Mouse (Mus musculus): ENCODE results near the gene Gm49333. TPM values are rescaled to one million over a fixed set of nuclear protein-coding genes. Genes with fewer than 3 reads are reported as not detected.
"Not testable (repeated sequence)": the region's sequence is repeated elsewhere in the genome, so short reads cannot be mapped to it uniquely, and the experiment has no call there.

Gm49333 gene
- total RNA-seq, 1 experiment from 2014 or later = not detected

GRCm38 (mm10) chr16:20621991-20622685, 10.7 kb downstream of the Gm49333 start:
- peak; percentile 17; the same call in 1 of the 2 replicates for ATAC-seq (ENCODE audit: extremely low read depth, insufficient number of reproducible peaks, low FRiP score, poor library complexity, severe bottlenecking)

DNA sequence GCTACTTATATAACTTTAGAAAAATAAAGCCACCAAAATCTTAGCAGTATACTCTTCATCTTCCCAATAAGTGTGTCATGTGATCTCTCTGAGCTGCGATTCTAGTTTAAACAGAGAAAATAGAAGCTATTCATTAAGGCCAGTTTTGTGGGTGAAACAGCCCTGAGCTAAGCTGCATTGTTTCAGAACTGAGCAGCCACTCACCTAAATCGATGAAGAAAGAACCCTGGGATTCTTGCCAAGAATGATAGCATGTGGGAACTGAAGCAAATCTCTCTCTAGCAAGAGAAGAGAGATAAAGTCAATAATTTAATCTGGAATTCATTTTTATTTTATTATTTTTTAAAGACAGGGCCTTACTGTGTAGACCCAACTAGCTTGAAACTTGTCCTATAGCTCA, 11.8 kb downstream of the Gm49333 start:
- ATAC-seq (ENCODE audit: extremely low read depth, insufficient number of reproducible peaks, low FRiP score, poor library complexity, severe bottlenecking) = no peak

DNA sequence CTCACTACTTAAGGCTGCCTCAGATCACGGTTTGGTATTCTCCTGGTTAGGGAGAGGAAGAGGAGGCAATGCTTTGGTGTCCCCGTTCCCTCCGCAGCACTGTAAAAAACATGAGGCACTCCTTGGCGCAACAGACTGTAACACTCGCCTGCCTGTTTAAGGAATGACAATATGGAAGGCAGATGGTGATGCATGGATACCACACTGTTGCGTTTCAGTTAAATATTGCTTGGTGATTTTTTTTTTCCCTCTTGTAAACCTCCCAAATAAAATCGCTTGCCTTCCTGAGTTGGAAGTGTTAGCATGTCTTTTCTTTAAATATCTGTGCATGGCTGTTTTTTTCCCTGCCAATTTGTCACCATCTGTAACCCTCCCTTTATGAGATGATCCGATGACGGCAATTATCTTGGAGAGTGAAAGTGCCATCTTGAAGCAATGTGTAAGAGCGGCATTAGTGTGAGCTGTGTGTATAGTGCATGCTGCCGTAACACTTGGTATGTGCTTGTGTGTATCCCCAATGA, 17.5 kb downstream of the Gm49333 start:
- no peak for ATAC-seq (ENCODE audit: extremely low read depth, insufficient number of reproducible peaks, low FRiP score, poor library complexity, severe bottlenecking)

DNA sequence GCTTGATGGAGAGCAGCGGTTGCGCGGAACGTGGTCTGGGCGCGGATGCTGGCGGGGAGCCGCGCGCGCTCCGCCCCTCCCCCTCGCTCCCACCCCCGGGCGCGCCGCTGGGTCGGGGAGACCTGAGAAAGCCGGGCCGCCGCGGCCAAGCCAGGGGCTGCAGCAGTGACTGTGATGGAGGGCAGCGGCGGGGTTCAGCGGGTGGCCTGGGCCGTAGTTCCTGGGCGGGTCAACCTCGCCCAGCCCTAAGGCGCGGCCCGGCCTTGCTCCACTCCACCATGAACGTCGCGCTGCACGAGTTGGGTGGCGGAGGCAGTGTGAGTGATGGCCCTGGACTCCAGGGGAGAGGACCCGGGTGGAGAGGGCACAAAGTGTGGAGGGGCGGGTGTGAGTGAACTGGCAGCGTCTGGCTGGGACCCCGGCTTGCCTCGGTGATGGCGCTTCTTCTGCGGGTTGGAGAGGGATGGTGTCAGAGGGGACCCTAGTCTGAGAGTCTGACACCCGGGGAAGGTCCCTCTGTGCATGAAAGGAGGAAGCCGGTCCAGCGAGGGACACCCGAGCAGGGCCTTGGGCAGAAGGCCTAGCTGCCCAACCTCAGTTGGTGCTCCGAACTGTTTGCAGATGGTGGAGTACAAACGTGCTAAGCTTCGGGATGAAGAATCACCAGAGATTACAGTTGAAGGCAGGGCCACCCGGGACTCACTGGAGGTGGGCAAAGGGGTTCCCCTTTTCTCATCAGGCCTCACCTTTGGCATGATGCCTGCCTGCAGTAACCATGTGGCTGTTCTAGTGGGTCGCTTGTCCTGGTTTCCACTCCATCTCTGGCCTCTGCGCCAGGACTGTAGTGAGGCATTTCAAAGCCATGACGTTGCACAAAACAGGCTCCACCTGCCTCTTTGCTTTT, 18.6 kb downstream of the Gm49333 start, which contains the start of gene Ece2:
Gene Ece2 (plus strand): TSS at position 98 of the 904 bp plus-strand sequence.
- no peak for ATAC-seq (ENCODE audit: extremely low read depth, insufficient number of reproducible peaks, low FRiP score, poor library complexity, severe bottlenecking)

- ATAC-seq (ENCODE audit: extremely low read depth, insufficient number of reproducible peaks, low FRiP score, poor library complexity, severe bottlenecking) = no peak
Measured at GRCm38 (mm10) chr16:20637410-20637809, 26.0 kb downstream of the Gm49333 start.

- ATAC-seq (ENCODE audit: extremely low read depth, insufficient number of reproducible peaks, low FRiP score, poor library complexity, severe bottlenecking) = no peak
Measured at GRCm38 (mm10) chr16:20638367-20638766, 27.0 kb downstream of the Gm49333 start.

DNA sequence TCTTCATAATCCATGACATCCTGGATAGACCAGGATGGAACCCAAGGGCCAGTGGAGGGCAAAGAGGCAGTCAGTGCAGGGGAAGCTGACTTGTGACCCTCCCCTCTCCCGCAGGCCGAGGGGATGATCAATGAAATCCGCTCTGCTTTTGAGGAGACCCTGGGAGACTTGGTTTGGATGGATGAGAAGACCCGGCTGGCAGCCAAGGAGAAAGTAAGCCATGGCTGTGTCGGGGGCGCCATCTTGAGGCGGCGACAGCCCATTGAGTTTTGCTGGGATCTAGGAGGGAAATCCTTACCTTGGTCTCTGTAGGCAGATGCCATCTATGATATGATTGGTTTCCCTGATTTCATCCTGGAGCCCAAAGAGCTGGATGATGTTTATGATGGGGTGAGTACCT, 30.8 kb downstream of the Gm49333 start:
- ATAC-seq (ENCODE audit: extremely low read depth, insufficient number of reproducible peaks, low FRiP score, poor library complexity, severe bottlenecking) = peak; percentile 45; the same call in 1 of the 2 replicates

- ATAC-seq (ENCODE audit: extremely low read depth, insufficient number of reproducible peaks, low FRiP score, poor library complexity, severe bottlenecking) = no peak
Measured at GRCm38 (mm10) chr16:20643911-20644310, 32.5 kb downstream of the Gm49333 start.

GRCm38 (mm10) chr16:20651076-20651946, 39.9 kb downstream of the Gm49333 start, which contains the start of gene Psmd2:
Gene Psmd2 (plus strand): TSS chr16:20651652.
- peak; percentile 74 for ATAC-seq (ENCODE audit: extremely low read depth, insufficient number of reproducible peaks, low FRiP score, poor library complexity, severe bottlenecking)

- no peak for ATAC-seq (ENCODE audit: extremely low read depth, insufficient number of reproducible peaks, low FRiP score, poor library complexity, severe bottlenecking)
Measured at GRCm38 (mm10) chr16:20651947-20652310, 40.5 kb downstream of the Gm49333 start.

DNA sequence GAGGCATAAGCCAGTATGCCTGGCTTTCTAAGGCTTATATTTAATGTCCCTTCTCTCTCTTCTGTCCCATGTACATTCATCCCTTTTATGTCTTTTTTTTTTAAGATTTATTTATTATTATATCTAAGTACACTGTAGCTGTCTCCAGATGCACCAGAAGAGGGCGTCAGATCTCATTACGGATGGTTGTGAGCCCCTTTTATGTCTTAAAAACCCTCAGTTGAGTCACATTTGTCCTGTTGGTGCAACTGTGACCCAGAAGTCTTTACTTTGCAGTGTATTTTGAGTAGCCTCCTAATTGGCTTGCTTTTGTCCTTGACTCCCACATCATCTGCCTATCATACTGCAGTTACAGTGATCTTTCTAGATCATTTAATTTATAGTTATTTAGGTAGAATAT, 41.9 kb downstream of the Gm49333 start:
- no peak for ATAC-seq (ENCODE audit: extremely low read depth, insufficient number of reproducible peaks, low FRiP score, poor library complexity, severe bottlenecking)

DNA sequence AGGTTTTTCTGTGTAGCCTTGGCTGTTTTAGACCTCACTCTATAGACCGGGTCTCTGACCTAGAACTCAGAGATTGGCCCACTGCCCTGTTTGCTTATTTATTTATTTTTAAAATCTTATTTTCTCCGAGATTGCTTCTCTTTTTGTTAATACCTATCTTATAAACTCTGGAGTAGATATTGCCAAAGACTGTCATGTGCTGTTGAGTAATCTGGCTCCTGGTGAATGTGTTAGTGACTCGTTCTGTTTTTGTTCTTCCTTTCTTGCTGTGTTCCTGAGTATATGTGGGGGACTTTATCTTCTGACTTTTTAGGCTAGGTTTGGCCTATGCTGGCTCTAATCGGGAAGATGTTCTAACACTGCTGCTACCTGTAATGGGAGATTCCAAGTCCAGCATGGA, 46.3 kb downstream of the Gm49333 start:
- no peak for ATAC-seq (ENCODE audit: extremely low read depth, insufficient number of reproducible peaks, low FRiP score, poor library complexity, severe bottlenecking)

GRCm38 (mm10) chr16:20668013-20668412, 56.6 kb downstream of the Gm49333 start, which contains the start of gene Eif4g1:
Gene Eif4g1 (plus strand): TSS chr16:20668313.
- ATAC-seq (ENCODE audit: extremely low read depth, insufficient number of reproducible peaks, low FRiP score, poor library complexity, severe bottlenecking) = not testable (repeated sequence)

- no peak for ATAC-seq (ENCODE audit: extremely low read depth, insufficient number of reproducible peaks, low FRiP score, poor library complexity, severe bottlenecking)
Measured at GRCm38 (mm10) chr16:20670291-20670690, 58.9 kb downstream of the Gm49333 start.

GRCm38 (mm10) chr16:20671886-20672285, 60.5 kb downstream of the Gm49333 start:
- ATAC-seq (ENCODE audit: extremely low read depth, insufficient number of reproducible peaks, low FRiP score, poor library complexity, severe bottlenecking) = no peak

- peak; percentile 68 for ATAC-seq (ENCODE audit: extremely low read depth, insufficient number of reproducible peaks, low FRiP score, poor library complexity, severe bottlenecking)
Measured at GRCm38 (mm10) chr16:20672500-20672902, 61.1 kb downstream of the Gm49333 start.

DNA sequence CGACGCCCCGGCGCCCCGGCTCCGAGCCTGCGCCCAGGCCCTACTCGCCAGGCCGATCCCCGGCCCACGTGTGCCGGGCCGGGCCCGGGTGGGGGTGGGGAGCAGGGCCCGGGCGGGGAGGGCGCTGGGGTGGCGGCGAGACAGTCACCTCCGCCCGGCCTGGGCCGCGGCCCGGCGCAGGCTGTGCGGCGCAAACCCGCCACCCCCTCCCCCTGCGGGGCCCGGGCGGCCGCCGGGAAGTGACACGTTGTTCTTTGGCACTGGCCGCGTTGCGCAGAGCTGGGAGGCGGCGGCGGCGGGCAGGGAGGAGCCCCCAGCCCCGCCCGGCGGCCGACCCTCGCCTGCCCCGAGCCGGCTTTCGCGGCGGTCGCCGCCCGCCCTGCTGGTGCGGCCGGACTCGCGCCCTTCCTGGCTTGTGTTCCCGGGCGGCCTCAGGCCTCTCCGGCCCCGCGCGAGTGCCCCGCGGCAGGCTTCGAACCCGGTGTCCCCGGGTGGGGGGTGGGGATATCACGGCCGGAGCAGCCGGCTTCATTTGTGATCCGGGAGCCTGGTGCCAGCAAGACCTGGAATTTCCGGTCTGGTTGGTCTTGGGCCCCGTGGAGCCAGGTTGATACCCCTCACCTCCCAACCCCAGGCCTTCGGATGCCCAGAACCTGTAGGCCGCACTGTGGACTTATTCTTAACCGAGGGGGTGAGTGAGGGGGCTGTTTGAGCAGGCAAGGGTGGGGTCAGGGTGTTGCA, 61.7 kb downstream of the Gm49333 start:
- no peak for ATAC-seq (ENCODE audit: extremely low read depth, insufficient number of reproducible peaks, low FRiP score, poor library complexity, severe bottlenecking)

DNA sequence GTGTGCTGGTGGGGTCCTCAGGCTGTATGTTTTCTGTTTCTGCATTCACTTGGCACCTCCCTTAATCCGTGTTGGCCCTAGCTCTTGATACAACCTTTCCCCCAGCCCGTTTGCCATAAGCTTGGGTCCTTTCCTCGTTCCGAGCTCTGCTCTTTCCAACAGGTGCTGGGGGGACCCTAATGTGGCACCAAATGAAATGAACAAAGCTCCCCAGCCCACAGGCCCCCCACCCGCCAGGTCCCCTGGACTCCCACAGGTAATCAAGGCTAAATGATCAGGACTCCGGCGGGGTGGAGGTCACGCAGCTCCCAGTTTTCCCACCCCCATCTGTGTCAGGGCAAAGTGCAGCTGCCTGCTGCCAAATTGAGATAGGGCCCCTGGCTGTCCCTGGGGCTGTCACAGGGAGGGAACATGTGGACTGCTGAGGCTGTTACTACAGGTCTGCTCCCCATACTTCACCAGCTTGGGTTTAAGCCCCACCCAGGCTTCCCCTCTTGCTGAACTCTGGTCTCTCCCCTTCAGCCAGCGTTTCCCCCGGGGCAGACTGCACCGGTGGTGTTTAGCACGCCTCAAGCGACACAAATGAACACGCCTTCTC, 62.4 kb downstream of the Gm49333 start:
- no peak for ATAC-seq (ENCODE audit: extremely low read depth, insufficient number of reproducible peaks, low FRiP score, poor library complexity, severe bottlenecking)
